Mouse (Mus musculus) stomach, embryonic 14.5 days (tissue): Measurements from ENCODE around the gene Dnah1. TPM values are rescaled to one million over a fixed set of nuclear protein-coding genes. Genes with fewer than 3 reads are reported as not detected.

Experiments used
- ATAC-seq: fragments of 200-750 bp; cut with Nextera tagmentation; 2 replicates; pipeline ENCODE4 v1.8.0; 2017; ENCODE audit warnings: low read depth, moderate TSS enrichment; ENCODE audit not compliant: insufficient number of reproducible peaks, insufficient read depth, low FRiP score
- H3K27ac ChIP-seq: fragments of 300-500 bp; sonication (generic); 2 replicates; pipeline ENCODE4 v1.5.1; 2014; ENCODE audit warnings: mild to moderate bottlenecking, low read length, moderate library complexity, mixed read lengths
- H3K27me3 ChIP-seq: fragments of 300-500 bp; sonication (generic); 2 replicates; pipeline ENCODE4 v1.6.1; 2014; ENCODE audit warnings: low read length, control low read depth, mixed read lengths; ENCODE audit not compliant: control insufficient read depth, insufficient read depth
- H3K36me3 ChIP-seq: fragments of 300-500 bp; sonication (generic); 2 replicates; pipeline ENCODE4 v1.6.1; 2014; ENCODE audit warnings: mild to moderate bottlenecking, control low read depth, low read length, moderate library complexity, mixed read lengths; ENCODE audit not compliant: control insufficient read depth, insufficient read depth
- H3K4me1 ChIP-seq: fragments of 300-500 bp; sonication (generic); 2 replicates; pipeline ENCODE4 v1.6.1; 2014; ENCODE audit warnings: low read length, control low read depth, mixed read lengths; ENCODE audit not compliant: control insufficient read depth, insufficient read depth
- H3K4me2 ChIP-seq: fragments of 300-500 bp; sonication (generic); replicated peaks from 2 replicates; pipeline ENCODE4 v1.6.1; 2014; ENCODE audit warnings: low read depth, low read length, control low read depth
- H3K4me3 ChIP-seq: fragments of 300-500 bp; sonication (generic); 2 replicates; pipeline ENCODE4 v1.5.1; 2014; ENCODE audit warnings: low read depth, low read length, control low read depth
- H3K9ac ChIP-seq: fragments of 300-500 bp; sonication (generic); replicated peaks from 2 replicates; pipeline ENCODE4 v1.6.1; 2014; ENCODE audit warnings: low read depth, mild to moderate bottlenecking, control low read depth, low read length, moderate library complexity, mixed read lengths
- H3K9me3 ChIP-seq: fragments of 300-500 bp; sonication (generic); 2 replicates; pipeline ENCODE4 v1.6.1; 2016; ENCODE audit warnings: low read depth, low read length, control low read depth; ENCODE audit not compliant: control insufficient read depth
- WGBS: fragments of 180-500 bp; shearing (Covaris S2); extraction: QIAGEN DNeasy Blood & Tissue Kit; methylation state at CpG from one replicate; pipeline ENCODE4 v1.1.7; 2014; 5-methylcytosine and 5-hydroxymethylcytosine counted together
- polyA plus RNA-seq: library from polyadenylated mRNA; unstranded; fragments of >200 nt; fragmentation: Nextera tagmentation; extraction: Ambion mirVana; gene quantifications from 2 replicates; pipeline ENCODE4 v1.2.1, GENCODE M21; 2014

Gene Dnah1
- polyA plus RNA-seq, 1 experiment from 2014 or later = 10.2 TPM

- WGBS = 69% methylated on average over 7 of the region's 7 CpGs
- no peak overlapping the region for H3K4me3 ChIP-seq
- no peak for ATAC-seq
Measured at GRCm38 (mm10) chr14:31326770-31327169, 3.1 kb upstream of the Dnah1 start.

GRCm38 (mm10) chr14:31325551-31325950 is 1.9 kb upstream of the Dnah1 start:
- no peak for ATAC-seq
- H3K4me1 ChIP-seq = no peaks in the 10 kb centered on the region
- no peaks in the 10 kb centered on the region for H3K36me3 ChIP-seq
- H3K27me3 ChIP-seq = no peaks in the 10 kb centered on the region
- no peak overlapping the region for H3K27ac ChIP-seq
- no peak overlapping the region for H3K4me2 ChIP-seq
- no peak overlapping the region for H3K9ac ChIP-seq
- 59% methylated on average over 5 of the region's 5 CpGs for WGBS
- no peaks in the 10 kb centered on the region for H3K9me3 ChIP-seq
- H3K4me3 ChIP-seq = no peak overlapping the region

More at GRCm38 (mm10) chr14:31326770-31327169, 3.1 kb upstream of the Dnah1 start:
- no peaks in the 10 kb centered on the region for H3K36me3 ChIP-seq
- H3K9me3 ChIP-seq = no peaks in the 10 kb centered on the region
- H3K9ac ChIP-seq = no peak overlapping the region
- H3K4me2 ChIP-seq = no peak overlapping the region
- no peaks in the 10 kb centered on the region for H3K4me1 ChIP-seq
- H3K27me3 ChIP-seq = no peaks in the 10 kb centered on the region
- no peak overlapping the region for H3K27ac ChIP-seq

GRCm38 (mm10) chr14:31324851-31325250 is 1.2 kb upstream of the Dnah1 start:
- no peaks in the 10 kb centered on the region for H3K4me1 ChIP-seq
- H3K9ac ChIP-seq = no peak overlapping the region
- no peaks in the 10 kb centered on the region for H3K9me3 ChIP-seq
- no peak overlapping the region for H3K27ac ChIP-seq
- H3K4me2 ChIP-seq = no peak overlapping the region
- WGBS = 71% methylated on average over 10 of the region's 10 CpGs
- H3K4me3 ChIP-seq = no peak overlapping the region
- ATAC-seq = no peak
- no peaks in the 10 kb centered on the region for H3K27me3 ChIP-seq
- H3K36me3 ChIP-seq = no peaks in the 10 kb centered on the region

GRCm38 (mm10) chr14:31323189-31323588 is 507 bp downstream of the Dnah1 start:
- Histone ChIP-seq H3K4me3 (peak overlapping the region; percentile 33), H3K9me3 (no peaks in the 10 kb centered on the region), H3K4me2 (peak overlapping the region; percentile 69), H3K27ac (no peak overlapping the region), H3K4me1 (no peaks in the 10 kb centered on the region), H3K36me3 (no peaks in the 10 kb centered on the region), H3K9ac (no peak overlapping the region), H3K27me3 (no peaks in the 10 kb centered on the region)
- 75% methylated on average over 4 of the region's 4 CpGs for WGBS
- no peak for ATAC-seq

- H3K9me3 ChIP-seq = no peaks in the 10 kb centered on the region
- no peaks in the 10 kb centered on the region for H3K27me3 ChIP-seq
- no peak overlapping the region for H3K4me2 ChIP-seq
- ATAC-seq = no peak
- H3K36me3 ChIP-seq = no peaks in the 10 kb centered on the region
- H3K4me3 ChIP-seq = no peak overlapping the region
- no peak overlapping the region for H3K27ac ChIP-seq
- no peaks in the 10 kb centered on the region for H3K4me1 ChIP-seq
- no peak overlapping the region for H3K9ac ChIP-seq
- 84% methylated on average over 3 of the region's 3 CpGs for WGBS
Measured at GRCm38 (mm10) chr14:31322191-31322590, 1.5 kb downstream of the Dnah1 start.

GRCm38 (mm10) chr14:31321181-31321580 is 2.5 kb downstream of the Dnah1 start:
- no peaks in the 10 kb centered on the region for H3K36me3 ChIP-seq
- H3K4me2 ChIP-seq = no peak overlapping the region
- no peak overlapping the region for H3K4me3 ChIP-seq
- 88% methylated on average over 11 of the region's 11 CpGs for WGBS
- no peak overlapping the region for H3K9ac ChIP-seq
- no peak for ATAC-seq
- no peaks in the 10 kb centered on the region for H3K4me1 ChIP-seq
- no peaks in the 10 kb centered on the region for H3K27me3 ChIP-seq
- no peaks in the 10 kb centered on the region for H3K9me3 ChIP-seq
- no peak overlapping the region for H3K27ac ChIP-seq

- H3K27ac ChIP-seq = no peak overlapping the region
- ATAC-seq = no peak
- H3K4me3 ChIP-seq = no peak overlapping the region
- no peaks in the 10 kb centered on the region for H3K4me1 ChIP-seq
- H3K9me3 ChIP-seq = no peaks in the 10 kb centered on the region
- H3K27me3 ChIP-seq = no peaks in the 10 kb centered on the region
- no peak overlapping the region for H3K9ac ChIP-seq
- 77% methylated on average over 10 of the region's 10 CpGs for WGBS
- H3K36me3 ChIP-seq = no peaks in the 10 kb centered on the region
- H3K4me2 ChIP-seq = no peak overlapping the region
Measured at GRCm38 (mm10) chr14:31319546-31319945, 4.2 kb downstream of the Dnah1 start.

- H3K9me3 ChIP-seq = no peaks in the 10 kb centered on the region
- H3K4me1 ChIP-seq = no peaks in the 10 kb centered on the region
- no peaks in the 10 kb centered on the region for H3K27me3 ChIP-seq
- WGBS = 86% methylated on average over 3 of the region's 3 CpGs
- ATAC-seq = no peak
- H3K27ac ChIP-seq = no peak overlapping the region
- H3K36me3 ChIP-seq = no peaks in the 10 kb centered on the region
- no peak overlapping the region for H3K4me2 ChIP-seq
- no peak overlapping the region for H3K4me3 ChIP-seq
- H3K9ac ChIP-seq = no peak overlapping the region
Measured at GRCm38 (mm10) chr14:31317754-31318153, 5.9 kb downstream of the Dnah1 start.

- no peaks in the 10 kb centered on the region for H3K9me3 ChIP-seq
- no peak for ATAC-seq
- WGBS = 53% methylated on average over 12 of the region's 12 CpGs
- no peak overlapping the region for H3K9ac ChIP-seq
- no peak overlapping the region for H3K27ac ChIP-seq
- no peaks in the 10 kb centered on the region for H3K4me1 ChIP-seq
- no peaks in the 10 kb centered on the region for H3K36me3 ChIP-seq
- no peak overlapping the region for H3K4me2 ChIP-seq
- H3K27me3 ChIP-seq = no peaks in the 10 kb centered on the region
- H3K4me3 ChIP-seq = no peak overlapping the region
Measured at GRCm38 (mm10) chr14:31316613-31317012, 7.1 kb downstream of the Dnah1 start.
